Mouse (Mus musculus): ENCODE measurements around the gene Rnf181.

- no peak for TF ChIP-seq CTCF (IDR thresholded peaks at IDR 0.05; ENCODE audit: borderline replicate concordance, insufficient read depth, low read depth, low read length)
- TF ChIP-seq POLR2A (IDR thresholded peaks at IDR 0.05; ENCODE audit: borderline replicate concordance, insufficient read depth, low read length): no peak
Observed at GRCm38 (mm10) chr6:72374820-72375563, 8.2 kb upstream of the Rnf181 start.

Data from cerebellum, adult 2 months (tissue).